Mouse (Mus musculus): ENCODE data around the gene Enpp5.

Enpp5 gene

GRCm38 (mm10) chr17:44078631-44079350 is at the start of gene Enpp5:
Enpp5 (plus strand) TSS chr17:44078813.
- peak; percentile 88 for DNase-seq (ENCODE audit: low spot score)

DNA sequence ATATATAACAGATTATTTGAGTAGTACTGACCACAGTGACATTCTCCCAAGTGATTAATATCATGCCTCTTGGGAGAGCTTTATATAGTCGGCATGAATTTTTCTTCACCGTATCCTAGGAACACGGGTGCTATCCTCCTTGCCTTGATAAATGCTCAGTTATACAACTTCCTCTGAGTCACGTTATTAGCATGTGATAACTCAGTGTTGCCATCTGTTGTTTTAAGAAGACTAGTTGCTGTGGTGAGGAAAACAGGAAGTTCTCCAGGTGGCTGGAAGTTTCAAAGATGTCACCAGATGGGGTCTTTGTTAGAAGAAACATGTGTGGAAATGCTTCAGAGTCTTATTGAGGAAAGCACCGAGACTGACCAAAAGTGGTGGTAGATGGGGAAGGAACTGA is 49.0 kb upstream of the Enpp5 start:
- no peak for DNase-seq (ENCODE audit: low spot score)

- DNase-seq (ENCODE audit: low spot score) = peak; percentile 62
Observed at GRCm38 (mm10) chr17:44030776-44031587, 47.6 kb upstream of the Enpp5 start.

DNA sequence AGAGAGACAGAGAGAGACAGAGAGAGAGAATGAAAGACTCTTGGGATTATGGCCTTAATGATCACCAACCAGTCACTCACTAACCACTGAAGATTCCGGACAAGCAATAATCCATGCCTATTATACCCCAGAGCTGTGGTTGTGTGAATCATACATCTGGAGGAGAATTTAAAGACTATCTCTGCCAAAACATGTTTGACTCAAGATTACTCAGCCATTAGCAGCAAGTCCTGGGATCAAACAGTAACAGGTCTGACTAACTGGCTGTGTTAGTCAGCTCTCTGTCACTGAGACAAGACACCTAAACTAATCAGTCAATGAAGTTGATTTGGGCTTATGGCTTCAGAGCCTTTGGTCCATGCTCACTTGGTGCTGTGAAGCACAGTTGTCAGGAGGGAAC is 43.6 kb upstream of the Enpp5 start:
- no peak for DNase-seq (ENCODE audit: low spot score)

GRCm38 (mm10) chr17:44038656-44039055 is 40.0 kb upstream of the Enpp5 start:
- DNase-seq (ENCODE audit: low spot score) = peak; percentile 72

- no peak for DNase-seq (ENCODE audit: low spot score)
Observed at GRCm38 (mm10) chr17:44040449-44040848, 38.2 kb upstream of the Enpp5 start.

DNA sequence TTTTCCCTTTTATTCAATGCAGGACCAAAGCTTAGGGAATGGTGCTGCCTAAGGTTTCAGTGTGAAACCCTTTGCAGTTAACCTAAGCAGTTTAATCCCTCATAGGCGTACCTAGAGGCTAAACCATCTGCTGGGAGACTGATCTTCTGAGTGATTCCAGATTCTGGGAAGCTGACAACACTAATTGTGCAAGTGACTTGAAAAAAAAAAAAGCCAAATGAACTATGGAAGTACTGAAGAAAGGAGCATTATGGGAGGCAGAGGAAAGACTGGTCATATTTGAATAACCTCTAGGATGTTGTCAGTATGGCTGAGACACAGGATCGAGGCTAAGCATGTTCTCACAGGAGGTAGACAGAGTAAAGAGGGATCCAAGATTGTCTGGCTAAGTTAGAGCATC is 36.3 kb upstream of the Enpp5 start:
- DNase-seq (ENCODE audit: low spot score) = no peak

DNA sequence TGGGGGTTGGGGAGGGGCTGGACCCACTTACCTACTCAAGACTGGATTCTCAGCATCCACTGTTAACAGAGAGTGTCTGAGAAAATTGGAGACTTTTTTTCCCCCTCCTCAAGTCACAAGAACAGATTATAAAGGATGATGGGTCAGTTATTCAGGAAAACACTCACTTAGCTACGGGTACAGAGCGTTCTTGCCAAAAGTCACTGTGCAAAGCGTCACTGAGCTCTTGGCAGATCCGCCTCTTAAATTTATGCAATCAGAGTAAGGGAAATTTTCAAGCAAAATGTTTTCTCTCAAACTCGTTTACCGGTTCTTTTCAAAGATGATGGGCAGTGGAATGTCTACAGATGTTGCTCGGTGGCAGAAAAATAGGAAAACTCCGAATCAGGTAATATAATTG is 35.8 kb upstream of the Enpp5 start:
- DNase-seq (ENCODE audit: low spot score) = no peak

- no peak for DNase-seq (ENCODE audit: low spot score)
Observed at GRCm38 (mm10) chr17:44053427-44053826, 25.2 kb upstream of the Enpp5 start.

GRCm38 (mm10) chr17:44057123-44057522 is 21.5 kb upstream of the Enpp5 start:
- no peak for DNase-seq (ENCODE audit: low spot score)

DNA sequence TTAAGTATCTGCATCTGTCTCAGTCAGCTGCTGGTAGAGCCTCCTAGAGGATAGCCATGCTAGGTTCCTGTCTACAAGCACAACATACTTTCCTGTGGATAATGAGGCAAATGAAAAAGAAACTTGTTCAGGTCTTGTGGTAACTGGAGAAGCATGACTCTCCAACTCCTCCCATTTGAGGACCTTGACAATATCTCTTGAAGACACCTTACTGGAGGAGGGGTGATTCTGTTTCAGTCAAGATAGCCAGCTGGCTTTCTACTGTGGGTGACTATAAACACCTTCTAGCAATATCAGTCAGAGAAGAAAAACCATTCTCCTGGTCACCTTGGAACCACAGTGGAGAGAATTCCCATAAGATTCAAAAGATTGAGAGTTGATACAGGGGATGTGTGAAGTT is 20.5 kb upstream of the Enpp5 start:
- DNase-seq (ENCODE audit: low spot score) = no peak

GRCm38 (mm10) chr17:44060781-44061180 is 17.8 kb upstream of the Enpp5 start:
- no peak for DNase-seq (ENCODE audit: low spot score)

- no peak for DNase-seq (ENCODE audit: low spot score)
Observed at GRCm38 (mm10) chr17:44061289-44061890, 17.2 kb upstream of the Enpp5 start.

DNA sequence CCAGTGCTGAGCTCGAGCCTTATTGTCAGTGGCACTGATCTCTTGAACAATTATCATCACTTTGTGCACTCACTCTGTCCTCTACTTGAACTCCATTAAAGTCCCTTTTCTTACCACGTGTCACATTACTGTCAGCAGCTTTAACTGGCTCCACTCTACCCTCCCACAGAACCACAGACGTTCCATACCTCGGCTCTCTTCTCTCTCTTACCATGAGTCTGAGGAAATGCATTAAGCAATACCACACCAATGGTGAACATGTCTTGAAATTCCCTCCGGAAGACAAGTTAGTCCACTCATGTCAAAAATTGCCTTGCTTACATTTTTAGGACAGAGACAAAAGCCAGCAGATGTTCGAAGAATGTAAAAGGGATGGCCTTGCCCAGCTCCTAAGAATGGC is 9.7 kb upstream of the Enpp5 start:
- no peak for DNase-seq (ENCODE audit: low spot score)

DNA sequence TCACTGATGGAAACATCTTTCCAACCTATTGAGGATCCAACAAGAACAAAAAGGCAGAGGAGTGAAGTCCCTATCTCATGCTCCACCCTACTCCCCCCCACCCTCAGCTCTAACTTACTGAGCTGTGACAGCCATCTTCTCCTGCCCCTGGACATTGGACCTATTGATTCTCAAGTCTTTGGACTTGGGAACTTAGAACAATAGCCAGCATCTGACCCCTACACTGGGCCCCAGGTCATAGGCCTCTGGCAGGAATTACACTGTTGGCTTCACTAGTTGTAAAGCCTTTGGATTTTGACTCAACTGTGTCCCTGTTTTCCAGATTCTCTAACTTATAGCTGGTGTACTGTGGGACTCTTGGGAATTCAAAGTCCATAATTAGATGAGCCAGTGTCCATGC is 6.9 kb upstream of the Enpp5 start:
- no peak for DNase-seq (ENCODE audit: low spot score)

DNA sequence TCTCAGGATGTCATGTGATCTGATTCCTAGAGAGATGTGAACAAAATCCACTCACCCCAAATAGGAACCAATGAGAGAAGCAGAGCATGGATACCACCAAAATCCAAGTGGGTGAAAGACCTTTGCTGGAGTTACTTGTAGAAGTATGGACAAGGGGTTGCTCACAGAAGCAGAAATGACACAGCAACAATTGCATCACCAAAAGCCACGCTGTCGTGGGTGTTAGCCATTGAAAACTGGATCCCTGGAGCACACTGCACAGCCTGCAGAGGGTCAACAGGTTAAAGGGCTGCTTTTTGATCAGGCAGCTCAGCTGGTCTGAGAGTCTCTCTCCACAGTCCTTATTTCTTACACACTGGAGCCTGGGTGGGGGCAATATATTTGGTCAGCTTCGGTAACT is 3.0 kb upstream of the Enpp5 start:
- DNase-seq (ENCODE audit: low spot score) = no peak

DNA sequence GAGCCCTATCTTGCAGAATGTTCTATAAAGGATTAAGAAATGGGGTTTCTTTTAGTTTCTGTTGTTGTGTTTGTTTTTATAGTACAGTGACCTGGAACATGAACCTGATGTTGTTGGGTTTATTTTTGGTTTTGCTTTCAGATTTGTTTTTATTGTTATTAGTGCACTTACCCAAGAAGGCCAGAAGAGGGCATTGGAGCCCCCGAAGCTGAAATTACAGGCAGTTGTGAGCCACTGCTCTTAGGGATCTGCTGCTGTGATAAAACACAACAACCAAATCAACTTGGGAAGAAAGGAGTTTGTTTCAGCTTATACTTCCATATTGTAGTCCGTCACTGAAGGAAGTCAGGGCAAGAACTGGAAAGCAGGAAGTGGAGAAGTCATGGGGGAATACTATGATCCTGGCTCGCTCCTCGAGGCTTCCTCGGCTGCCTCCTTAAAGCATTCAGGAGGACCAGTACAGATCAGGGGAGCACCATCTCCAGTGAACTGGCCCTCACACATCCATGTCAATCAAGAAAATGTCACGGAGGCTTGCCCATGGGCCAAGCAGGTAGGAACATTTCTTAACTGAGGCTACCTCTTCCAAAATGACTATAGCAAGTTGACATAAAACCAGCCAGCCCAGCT is 2.4 kb upstream of the Enpp5 start:
- peak; percentile 29 for DNase-seq (ENCODE audit: low spot score)

DNA sequence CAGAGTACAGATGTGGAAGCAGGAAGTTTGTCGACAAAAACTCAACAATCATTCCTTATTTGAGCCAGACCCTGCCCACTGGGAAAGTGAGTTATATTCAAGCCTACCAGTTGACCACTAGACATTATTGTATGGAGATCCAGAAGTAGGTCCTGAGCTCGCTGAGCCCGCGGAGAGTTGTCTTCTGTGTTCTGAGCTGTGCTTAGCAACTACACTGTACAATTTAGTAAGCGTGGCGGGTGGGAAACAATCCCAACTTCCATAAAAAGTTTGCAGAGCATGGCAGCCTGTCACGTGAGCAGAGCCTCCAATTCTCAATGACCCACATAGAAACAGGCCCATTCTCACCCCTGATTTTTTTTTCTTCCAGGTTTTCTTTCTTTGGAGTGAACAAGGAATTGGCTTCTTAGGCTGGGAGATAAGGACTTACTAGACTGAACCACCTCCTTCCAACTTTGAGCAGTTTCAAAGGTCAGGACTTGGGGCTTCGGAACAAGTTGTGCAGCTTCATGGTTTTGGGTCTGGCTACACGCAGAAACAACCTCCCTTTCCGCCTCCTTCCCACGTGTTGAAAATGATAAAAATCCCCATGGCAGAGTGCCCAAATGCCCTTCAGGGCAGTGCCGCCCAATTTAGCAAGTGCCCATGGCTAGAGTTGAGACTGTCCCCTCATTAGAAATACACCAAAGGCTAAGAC is 1.3 kb upstream of the Enpp5 start:
- no peak for DNase-seq (ENCODE audit: low spot score)

DNA sequence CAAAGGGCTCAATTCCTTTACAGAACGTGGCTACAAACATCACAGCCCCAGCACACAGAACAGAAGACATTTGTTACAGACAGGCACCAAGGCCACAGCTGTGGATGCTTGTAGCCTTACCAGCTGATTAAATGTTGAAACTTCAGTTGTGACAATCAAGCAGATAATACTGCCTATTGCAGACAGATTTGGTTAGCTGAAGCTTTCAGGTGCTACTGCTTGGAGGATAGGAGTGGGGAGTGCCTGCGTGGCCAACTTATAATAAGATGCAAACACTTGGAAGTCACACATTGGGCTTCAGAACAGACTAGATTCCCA is 811 bp upstream of the Enpp5 start:
- DNase-seq (ENCODE audit: low spot score) = no peak

- DNase-seq (ENCODE audit: low spot score) = no peak
Observed at GRCm38 (mm10) chr17:44083156-44083555, 4.5 kb downstream of the Enpp5 start.

GRCm38 (mm10) chr17:44088226-44088625 is 9.6 kb downstream of the Enpp5 start:
- DNase-seq (ENCODE audit: low spot score) = no peak

- no peak for DNase-seq (ENCODE audit: low spot score)
Observed at GRCm38 (mm10) chr17:44090916-44091315, 12.3 kb downstream of the Enpp5 start.
